Mouse (Mus musculus) forebrain, embryonic 12.5 days (tissue): Measurements from ENCODE around the gene Trp53bp1. TPM values are rescaled to one million over a fixed set of nuclear protein-coding genes. Genes with fewer than 3 reads are reported as not detected.
A peak's percentile ranks its signal among the peaks of the same experiment; 100 is the strongest.

Source experiments
- ATAC-seq: fragments of 200-750 bp; cut with Nextera tagmentation; 2 replicates; pipeline ENCODE4 v1.8.0; 2017; ENCODE audit warnings: moderate TSS enrichment; ENCODE audit not compliant: low FRiP score
- H3K27ac ChIP-seq: fragments of 300-500 bp; sonication (generic); 2 replicates; pipeline ENCODE4 v1.5.1; 2016; ENCODE audit warnings: mild to moderate bottlenecking
- H3K27me3 ChIP-seq: fragments of 300-500 bp; sonication (generic); 2 replicates; pipeline ENCODE4 v1.6.1; 2016; ENCODE audit warnings: mild to moderate bottlenecking
- H3K36me3 ChIP-seq: fragments of 300-500 bp; sonication (generic); replicated peaks from 2 replicates; pipeline ENCODE4 v1.6.1; 2016; ENCODE audit warnings: mild to moderate bottlenecking
- H3K4me1 ChIP-seq: fragments of 300-500 bp; sonication (generic); 2 replicates; pipeline ENCODE4 v1.6.1; 2016
- H3K4me2 ChIP-seq: fragments of 300-500 bp; sonication (generic); 2 replicates; pipeline ENCODE4 v1.6.1; 2016; ENCODE audit warnings: mild to moderate bottlenecking, moderate library complexity
- H3K4me3 ChIP-seq: fragments of 300-500 bp; sonication (generic); replicated peaks from 2 replicates; pipeline ENCODE4 v1.5.1; 2016; ENCODE audit warnings: mild to moderate bottlenecking
- H3K9ac ChIP-seq: fragments of 300-500 bp; sonication (generic); 2 replicates; pipeline ENCODE4 v1.6.1; 2016; ENCODE audit warnings: mild to moderate bottlenecking
- H3K9me3 ChIP-seq: fragments of 300-500 bp; sonication (generic); 2 replicates; pipeline ENCODE4 v1.6.1; 2016
- WGBS: fragments of 180-500 bp; shearing (Covaris S2); methylation state at CpG from one replicate; pipeline ENCODE4 v1.1.7; 2016; 5-methylcytosine and 5-hydroxymethylcytosine counted together
- polyA plus RNA-seq: library from polyadenylated mRNA; unstranded; fragments of >200 nt; fragmentation: Nextera tagmentation; extraction: Ambion mirVana; gene quantifications from 2 replicates; pipeline ENCODE4 v1.2.1, GENCODE M21; 2016

Gene Trp53bp1
- polyA plus RNA-seq: 216 and 229 TPM in 2 replicates

GRCm38 (mm10) chr2:121271236-121271927 lies at the start of gene Trp53bp1:
Trp53bp1 (minus strand) TSS chr2:121271407.
- peak within 1 kb of the TSS; percentile 64 for H3K4me2 ChIP-seq
- H3K4me3 ChIP-seq: peak within 1 kb of the TSS; percentile 88
- peaks cover 37% of the 10 kb centered on the region for H3K4me1 ChIP-seq
- peak within 1 kb of the TSS; percentile 89 for H3K9ac ChIP-seq
- H3K36me3 ChIP-seq: peaks cover 33% of the 10 kb centered on the region
- WGBS: under 1% methylated on average over 37 of the region's 37 CpGs
- peak; percentile 99 for ATAC-seq
- no peaks in the 10 kb centered on the region for H3K9me3 ChIP-seq
- H3K27ac ChIP-seq: peak within 1 kb of the TSS; percentile 97
- H3K27me3 ChIP-seq: no peaks in the 10 kb centered on the region

DNA sequence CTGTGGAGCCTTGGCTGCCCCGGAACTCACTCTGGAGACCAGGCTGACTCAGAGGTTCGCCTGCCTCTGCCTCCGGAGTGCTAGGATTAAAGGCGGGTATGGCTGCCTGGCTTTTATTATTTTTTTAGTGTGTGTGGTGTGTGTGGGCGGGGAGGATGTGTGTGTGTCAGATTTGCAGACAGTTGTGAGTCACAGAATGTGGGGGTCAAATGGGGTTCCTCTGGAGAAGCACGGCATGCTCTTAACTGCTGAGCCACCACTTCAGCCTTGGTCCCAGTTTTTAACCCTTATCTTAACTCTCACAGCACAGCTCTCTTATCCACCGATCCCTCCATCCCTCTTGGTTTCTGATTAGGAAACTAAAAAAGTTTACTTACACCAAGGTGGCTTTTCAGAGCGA lies 45.1 kb upstream of the Trp53bp1 start:
- no peaks in the 10 kb centered on the region for H3K27me3 ChIP-seq
- no peak overlapping the region for H3K9ac ChIP-seq
- no peaks in the 10 kb centered on the region for H3K9me3 ChIP-seq
- 85% methylated on average over 8 of the region's 8 CpGs for WGBS
- no peak for ATAC-seq
- no peak overlapping the region for H3K4me3 ChIP-seq
- peaks cover 13% of the 10 kb centered on the region; the same call in 1 of the 2 replicates for H3K36me3 ChIP-seq
- no peak overlapping the region for H3K4me2 ChIP-seq
- H3K4me1 ChIP-seq: no peaks in the 10 kb centered on the region
- H3K27ac ChIP-seq: no peak overlapping the region

GRCm38 (mm10) chr2:121308997-121309416 lies 37.8 kb upstream of the Trp53bp1 start:
- H3K9me3 ChIP-seq: no peaks in the 10 kb centered on the region
- no peak overlapping the region for H3K9ac ChIP-seq
- no peak overlapping the region for H3K4me3 ChIP-seq
- H3K4me2 ChIP-seq: no peak overlapping the region
- 52% methylated on average over 5 of the region's 5 CpGs for WGBS
- H3K27me3 ChIP-seq: no peaks in the 10 kb centered on the region
- H3K27ac ChIP-seq: 0 out of 2 replicates have a peak overlapping the region, but pooled peaks have one; percentile 5
- no peaks in the 10 kb centered on the region for H3K4me1 ChIP-seq
- ATAC-seq: no peak
- peaks cover 58% of the 10 kb centered on the region for H3K36me3 ChIP-seq

DNA sequence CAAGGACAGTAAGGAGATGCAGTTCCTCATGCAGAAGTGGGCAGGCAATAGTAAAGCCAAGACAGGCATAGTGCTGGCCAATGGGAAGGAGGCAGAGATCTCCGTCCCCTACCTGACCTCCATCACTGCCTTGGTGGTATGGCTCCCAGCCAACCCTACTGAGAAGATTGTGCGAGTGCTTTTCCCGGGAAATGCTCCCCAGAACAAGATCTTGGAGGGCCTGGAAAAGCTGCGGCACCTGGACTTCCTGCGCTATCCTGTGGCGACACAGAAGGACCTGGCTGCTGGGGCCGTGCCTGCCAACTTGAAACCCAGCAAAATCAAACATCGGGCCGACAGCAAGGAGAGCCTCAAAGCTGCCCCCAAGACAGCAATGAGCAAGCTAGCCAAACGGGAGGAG lies 28.8 kb upstream of the Trp53bp1 start:
- H3K27me3 ChIP-seq: peaks cover 10% of the 10 kb centered on the region; the same call in 1 of the 2 replicates
- no peak overlapping the region for H3K27ac ChIP-seq
- no peak for ATAC-seq
- no peaks in the 10 kb centered on the region for H3K9me3 ChIP-seq
- H3K4me2 ChIP-seq: no peak overlapping the region
- WGBS: 92% methylated on average over 10 of the region's 10 CpGs
- no peak overlapping the region for H3K9ac ChIP-seq
- peaks cover 66% of the 10 kb centered on the region for H3K36me3 ChIP-seq
- peaks cover 37% of the 10 kb centered on the region for H3K4me1 ChIP-seq
- H3K4me3 ChIP-seq: no peak overlapping the region

- peaks cover 61% of the 10 kb centered on the region for H3K36me3 ChIP-seq
- 89% methylated on average over 17 of the region's 17 CpGs for WGBS
- H3K9ac ChIP-seq: no peak overlapping the region
- no peaks in the 10 kb centered on the region for H3K9me3 ChIP-seq
- no peak for ATAC-seq
- H3K27ac ChIP-seq: no peak overlapping the region
- no peak overlapping the region for H3K4me3 ChIP-seq
- no peak overlapping the region for H3K4me2 ChIP-seq
- H3K4me1 ChIP-seq: peaks cover 43% of the 10 kb centered on the region
- H3K27me3 ChIP-seq: peaks cover 10% of the 10 kb centered on the region; the same call in 1 of the 2 replicates
Measured at GRCm38 (mm10) chr2:121299471-121299870, 28.3 kb upstream of the Trp53bp1 start.

DNA sequence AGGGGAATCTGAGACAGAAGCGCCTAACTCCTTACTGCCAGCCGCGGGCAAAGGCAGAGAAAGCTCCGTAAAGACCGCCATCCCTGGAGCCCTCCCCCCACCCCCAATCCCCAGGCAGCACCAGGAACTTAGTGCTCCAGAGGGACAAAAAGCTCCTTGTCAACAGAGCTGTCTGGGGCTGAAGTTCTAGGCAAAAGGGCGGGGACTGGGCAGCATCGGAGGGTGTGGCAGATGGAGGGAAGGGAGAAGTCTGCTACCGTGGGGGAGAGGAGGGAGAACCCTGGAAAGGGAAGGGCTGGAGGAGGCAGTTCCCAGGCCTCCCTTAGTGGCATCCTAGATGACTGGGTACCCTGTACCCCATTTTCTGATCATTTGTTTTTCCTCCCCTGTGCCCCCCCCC lies 26.9 kb upstream of the Trp53bp1 start:
- peak overlapping the region; percentile 63 for H3K9ac ChIP-seq
- peaks cover 10% of the 10 kb centered on the region; the same call in 1 of the 2 replicates for H3K27me3 ChIP-seq
- peak overlapping the region; percentile 85; the same call in 1 of the 2 replicates for H3K27ac ChIP-seq
- peak overlapping the region; percentile 50 for H3K4me3 ChIP-seq
- H3K4me1 ChIP-seq: peaks cover 51% of the 10 kb centered on the region
- peaks cover 47% of the 10 kb centered on the region for H3K36me3 ChIP-seq
- WGBS: 5% methylated on average over 8 of the region's 8 CpGs
- H3K9me3 ChIP-seq: no peaks in the 10 kb centered on the region
- no peak for ATAC-seq
- peak overlapping the region; percentile 69 for H3K4me2 ChIP-seq

- WGBS: 8% methylated on average over 9 of the region's 9 CpGs
- peak overlapping the region; percentile 85 for H3K27ac ChIP-seq
- peak overlapping the region; percentile 50 for H3K4me3 ChIP-seq
- peak overlapping the region; percentile 69 for H3K4me2 ChIP-seq
- no peaks in the 10 kb centered on the region for H3K9me3 ChIP-seq
- H3K27me3 ChIP-seq: peaks cover 10% of the 10 kb centered on the region; the same call in 1 of the 2 replicates
- peaks cover 43% of the 10 kb centered on the region for H3K36me3 ChIP-seq
- ATAC-seq: no peak
- H3K9ac ChIP-seq: peak overlapping the region; percentile 63
- peaks cover 51% of the 10 kb centered on the region for H3K4me1 ChIP-seq
Measured at GRCm38 (mm10) chr2:121297701-121298100, 26.5 kb upstream of the Trp53bp1 start.

- H3K27me3 ChIP-seq: peaks cover 10% of the 10 kb centered on the region; the same call in 1 of the 2 replicates
- peaks cover 34% of the 10 kb centered on the region for H3K36me3 ChIP-seq
- 11% methylated on average over 6 of the region's 6 CpGs for WGBS
- peaks cover 56% of the 10 kb centered on the region for H3K4me1 ChIP-seq
- peak overlapping the region; percentile 50 for H3K4me3 ChIP-seq
- H3K9me3 ChIP-seq: no peaks in the 10 kb centered on the region
- peak overlapping the region; percentile 63 for H3K9ac ChIP-seq
- peak overlapping the region; percentile 69 for H3K4me2 ChIP-seq
- H3K27ac ChIP-seq: peak overlapping the region; percentile 85
- no peak for ATAC-seq
Measured at GRCm38 (mm10) chr2:121296754-121297231, 25.6 kb upstream of the Trp53bp1 start.

DNA sequence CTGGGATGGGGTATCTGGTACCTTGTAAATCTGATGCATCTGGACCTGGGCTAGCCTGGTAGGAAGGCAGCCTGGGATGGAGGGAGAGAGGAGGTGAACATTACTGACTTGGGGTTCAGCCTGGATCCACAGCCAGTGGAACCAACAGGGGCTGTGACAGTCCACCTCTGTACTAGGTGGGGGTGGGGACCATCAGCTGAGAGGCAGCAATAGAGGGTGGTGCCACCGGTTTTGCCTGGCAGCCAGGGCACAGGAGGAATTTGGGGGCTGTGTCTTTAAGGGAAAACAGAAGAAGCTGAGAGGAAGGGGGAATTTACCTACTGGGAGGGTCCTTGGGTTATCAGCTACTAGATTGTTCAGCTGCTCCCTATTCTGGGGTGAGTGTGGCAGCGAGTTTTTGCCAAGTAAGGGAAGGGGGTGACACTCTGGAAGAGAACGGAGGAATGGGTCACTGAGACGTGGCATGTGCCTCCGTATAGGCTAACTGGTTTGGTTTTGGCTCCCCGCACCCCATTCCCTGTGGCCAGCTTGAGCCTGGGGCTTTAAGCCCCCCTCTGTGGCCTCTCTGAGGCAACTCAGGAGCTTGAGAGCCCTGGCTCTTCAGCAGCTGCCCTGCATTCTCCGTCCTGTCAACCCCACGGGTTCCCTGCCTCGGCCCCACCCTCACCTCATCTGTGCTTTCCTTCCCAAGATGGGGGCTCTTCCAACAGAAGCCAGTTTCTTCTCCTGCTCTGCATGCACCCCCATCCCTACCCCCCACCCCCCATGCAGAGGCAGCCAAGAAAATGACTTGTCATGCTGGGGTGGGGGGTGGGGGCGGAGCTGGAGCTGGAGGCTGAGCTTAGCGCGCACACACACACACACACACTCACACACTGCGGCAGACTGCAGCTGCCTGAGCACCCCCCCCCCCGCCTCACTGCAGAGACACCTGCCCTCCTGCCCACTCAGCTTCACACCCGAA lies 24.7 kb upstream of the Trp53bp1 start:
- H3K9me3 ChIP-seq: no peaks in the 10 kb centered on the region
- peak overlapping the region; percentile 63 for H3K9ac ChIP-seq
- 1% methylated on average over 11 of the region's 15 CpGs for WGBS
- H3K4me3 ChIP-seq: peak overlapping the region; percentile 50
- peaks cover 10% of the 10 kb centered on the region; the same call in 1 of the 2 replicates for H3K27me3 ChIP-seq
- H3K4me1 ChIP-seq: peaks cover 56% of the 10 kb centered on the region
- H3K27ac ChIP-seq: peak overlapping the region; percentile 85
- peaks cover 25% of the 10 kb centered on the region for H3K36me3 ChIP-seq
- peak overlapping the region; percentile 69 for H3K4me2 ChIP-seq
- peak; percentile 50 for ATAC-seq

DNA sequence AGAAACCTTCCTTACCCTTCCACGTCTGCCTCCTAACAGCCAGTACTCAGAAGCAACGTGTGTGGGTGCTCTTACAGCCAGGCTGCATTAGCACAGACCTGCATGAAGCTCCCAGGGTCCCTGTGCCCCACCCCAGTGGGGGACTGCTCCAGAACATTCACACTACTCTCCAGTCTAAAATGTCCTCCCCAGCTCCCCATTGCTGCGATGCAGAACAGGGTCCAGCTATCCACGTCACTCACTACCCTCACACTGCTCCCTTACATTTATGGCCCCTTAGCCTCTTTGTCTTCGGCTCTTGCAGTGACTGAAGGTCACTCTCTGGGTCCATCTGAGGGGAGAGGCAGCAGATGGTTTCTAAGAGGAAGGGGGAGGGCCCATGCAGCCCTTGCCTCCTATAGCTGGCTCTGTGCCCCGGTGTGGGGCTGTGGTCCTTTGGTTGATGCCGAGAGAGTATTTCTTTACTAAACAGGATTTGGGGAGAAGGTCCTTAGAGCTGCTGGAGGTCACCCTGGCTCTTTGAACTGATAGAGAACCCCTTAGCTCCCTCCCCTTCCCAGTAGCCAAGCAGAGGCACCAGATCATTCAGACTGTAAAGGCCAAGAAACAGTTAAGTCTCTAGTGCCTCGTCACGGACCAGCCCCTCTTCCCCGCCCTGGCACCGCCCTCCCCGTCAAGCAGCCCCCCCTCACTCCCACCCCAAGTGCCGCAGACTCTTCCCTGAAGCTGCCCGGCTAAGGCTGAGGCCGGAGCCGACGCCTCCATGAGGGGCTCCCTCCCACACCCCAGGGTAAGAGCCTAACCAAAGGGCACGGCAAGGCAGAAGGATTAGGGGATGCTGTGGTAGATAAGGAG lies 23.8 kb upstream of the Trp53bp1 start:
- Histone ChIP-seq H3K9me3 (no peaks in the 10 kb centered on the region), H3K27ac (peak overlapping the region; percentile 85), H3K36me3 (peaks cover 16% of the 10 kb centered on the region), H3K27me3 (peaks cover 10% of the 10 kb centered on the region; the same call in 1 of the 2 replicates), H3K9ac (peak overlapping the region; percentile 63), H3K4me1 (peaks cover 64% of the 10 kb centered on the region), H3K4me2 (peak overlapping the region; percentile 69), H3K4me3 (peak overlapping the region; percentile 50)
- ATAC-seq: peak; percentile 80
- WGBS: 1% methylated on average over 18 of the region's 18 CpGs

DNA sequence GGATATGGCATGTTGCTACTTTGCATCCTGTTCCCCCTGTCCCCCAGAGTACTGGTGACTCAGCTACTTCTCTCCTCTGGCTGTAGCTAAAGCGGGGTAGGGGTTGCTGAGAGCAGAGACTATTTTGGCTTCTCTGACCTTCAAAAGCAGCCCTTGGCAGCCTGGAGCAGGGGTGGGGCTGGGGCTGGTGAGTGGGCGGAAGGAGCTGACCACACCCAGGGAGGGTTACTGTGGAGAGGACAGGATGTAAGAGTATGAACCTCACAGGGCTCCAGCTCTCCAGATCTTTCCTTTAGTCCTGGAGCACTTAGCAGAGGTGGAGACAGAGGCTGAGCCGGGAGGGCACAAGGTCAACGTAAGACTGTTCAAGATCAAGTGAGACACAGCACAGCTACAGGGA lies 23.0 kb upstream of the Trp53bp1 start:
- 47% methylated on average over 4 of the region's 4 CpGs for WGBS
- Histone ChIP-seq H3K4me1 (peaks cover 67% of the 10 kb centered on the region), H3K36me3 (peaks cover 8% of the 10 kb centered on the region), H3K4me2 (peak overlapping the region; percentile 69), H3K9me3 (no peaks in the 10 kb centered on the region), H3K27me3 (peaks cover 10% of the 10 kb centered on the region; the same call in 1 of the 2 replicates), H3K27ac (peak overlapping the region; percentile 85), H3K9ac (peak overlapping the region; percentile 63), H3K4me3 (0 out of 2 replicates have a peak overlapping the region, but pooled peaks have one; percentile 50)
- ATAC-seq: no peak
